Mouse (Mus musculus) right cerebral cortex, adult 2 months (tissue): Measurements from ENCODE around the gene Ugt1a2.

Experiments used
- DNase-seq, 2 experiments: peaks; one replicate each; pipeline ENCODE4 v3.0.0; 2021 to 2022; ENCODE audit warnings: low spot score in 2 of 2

Ugt1a2 gene

DNA sequence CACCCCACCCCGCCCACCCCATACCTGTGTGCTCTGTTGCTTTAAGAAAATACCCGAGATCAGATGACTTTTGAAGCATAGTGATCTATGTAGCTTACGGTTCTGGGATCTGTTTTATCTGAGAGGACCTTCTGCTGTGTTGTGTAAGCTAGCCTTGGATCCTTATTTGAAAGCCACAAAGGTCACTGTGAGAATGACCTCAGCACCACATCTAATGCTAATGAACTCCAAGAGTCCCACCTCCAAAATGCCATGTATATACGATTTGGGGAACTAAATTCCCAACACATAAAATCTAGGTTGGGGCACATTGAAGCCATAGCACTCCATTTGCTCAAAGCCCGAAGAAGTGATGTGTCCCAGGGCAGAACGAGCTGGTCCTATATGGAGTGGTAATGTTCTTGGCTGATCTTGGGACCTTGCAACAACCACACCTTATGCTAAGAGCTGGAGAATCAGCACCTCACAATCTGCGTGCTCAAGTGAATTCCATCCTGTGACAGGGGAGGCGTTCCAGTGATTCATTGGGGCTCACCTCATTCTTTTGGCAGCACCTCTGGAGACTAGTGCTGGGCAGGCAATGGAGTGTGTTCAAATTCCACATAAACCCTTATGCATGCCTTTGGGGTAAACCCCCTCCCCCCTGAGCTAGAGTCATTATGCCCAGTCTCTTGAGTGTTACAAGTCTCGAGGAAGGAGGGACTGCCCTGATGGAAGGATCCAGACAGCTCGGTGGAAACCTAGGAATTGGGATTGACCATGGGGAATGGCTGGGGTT, 56.7 kb downstream of the Ugt1a2 start:
- no peak for DNase-seq

DNA sequence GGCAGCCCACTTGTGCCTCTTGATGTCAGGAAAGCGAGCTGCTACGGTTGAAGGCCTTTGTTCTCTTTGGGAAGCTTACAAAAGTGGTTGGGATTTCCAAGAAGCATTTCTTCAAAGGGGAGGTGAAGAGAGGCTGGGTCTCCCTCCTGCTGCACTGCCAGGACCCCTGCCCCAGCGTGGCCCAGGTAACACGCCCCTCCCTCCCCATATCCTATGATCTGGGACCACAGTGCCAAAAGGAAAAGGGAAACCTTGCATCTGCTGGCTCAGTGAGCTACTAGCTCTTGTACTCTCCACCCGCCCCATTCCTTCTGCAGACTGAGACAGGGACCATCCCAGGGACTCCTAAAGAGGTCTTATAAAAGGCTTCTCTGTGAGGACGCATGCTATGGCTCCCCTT, 57.3 kb downstream of the Ugt1a2 start:
- no peak for DNase-seq

GRCm38 (mm10) chr1:88258361-88258760, 58.0 kb downstream of the Ugt1a2 start:
- DNase-seq, result no peak

GRCm38 (mm10) chr1:88258881-88259642, 58.7 kb downstream of the Ugt1a2 start:
- DNase-seq, result no peak

DNA sequence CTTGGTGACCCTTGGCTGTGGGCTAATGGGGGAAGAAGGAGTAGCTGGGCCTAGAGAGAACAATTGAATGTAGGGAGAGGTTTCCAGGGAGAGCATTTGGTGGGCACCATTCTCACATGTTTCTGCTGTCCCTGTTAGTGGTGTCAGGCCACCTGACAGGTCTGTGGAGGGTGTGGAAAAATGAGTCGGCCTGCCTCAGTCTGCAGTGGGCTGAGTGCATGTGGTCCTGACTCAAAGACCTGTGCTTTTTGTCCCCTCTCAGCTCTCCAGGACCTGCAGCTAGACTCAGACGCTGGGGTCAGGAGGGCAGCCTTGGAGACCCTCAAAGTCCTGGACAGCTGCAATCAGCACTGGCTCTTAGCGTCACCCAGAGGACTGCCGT, 59.2 kb downstream of the Ugt1a2 start:
- DNase-seq, result no peak

GRCm38 (mm10) chr1:88260114-88260513, 59.7 kb downstream of the Ugt1a2 start:
- DNase-seq, result no peak

DNA sequence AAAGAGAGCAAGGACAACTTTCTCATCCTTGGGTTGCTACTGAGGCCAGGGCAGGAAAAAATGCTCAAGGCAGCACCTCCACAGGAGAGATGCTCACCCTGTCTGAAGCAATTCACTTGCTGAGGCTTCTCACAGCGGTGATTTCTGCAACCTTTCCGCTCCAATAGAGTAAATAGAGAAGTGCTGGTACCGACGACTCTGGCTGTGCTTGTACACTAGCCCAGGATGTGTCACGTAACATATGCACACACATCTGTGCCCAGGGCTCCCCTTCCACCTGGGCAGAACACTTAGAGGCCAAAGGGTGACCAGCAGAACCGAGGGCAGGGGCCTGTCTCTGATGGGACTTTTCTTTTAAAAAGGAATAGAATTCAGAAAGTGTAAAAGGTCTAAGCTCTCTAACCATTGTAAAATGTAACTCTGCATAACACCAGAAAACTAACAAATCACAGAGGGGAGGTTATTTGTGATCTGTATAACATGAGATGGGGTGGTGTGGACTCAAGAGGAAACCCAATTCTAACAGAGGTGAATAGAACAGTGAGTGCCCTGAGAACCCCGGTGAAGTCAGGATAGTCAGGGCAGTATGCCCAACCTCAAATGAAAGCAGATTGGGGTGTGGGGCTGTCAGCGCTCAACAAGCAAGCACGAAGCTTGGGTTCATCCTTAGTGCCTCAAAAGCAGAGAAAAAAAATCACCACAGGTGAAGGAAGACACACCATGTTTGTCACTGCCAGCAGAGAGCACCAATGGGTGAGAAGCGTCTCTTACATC, 60.4 kb downstream of the Ugt1a2 start:
- DNase-seq, result no peak

- DNase-seq, result no peak
Measured at GRCm38 (mm10) chr1:88261706-88262105, 61.3 kb downstream of the Ugt1a2 start.

- DNase-seq, result peak in 1 of 2 experiments; percentile 68
Measured at GRCm38 (mm10) chr1:88262255-88262654, 61.9 kb downstream of the Ugt1a2 start.

- DNase-seq, result no peak
Measured at GRCm38 (mm10) chr1:88262961-88263360, 62.6 kb downstream of the Ugt1a2 start.

GRCm38 (mm10) chr1:88263778-88264177, 63.4 kb downstream of the Ugt1a2 start:
- DNase-seq, result no peak

- no peak for DNase-seq
Measured at GRCm38 (mm10) chr1:88264237-88264868, 64.0 kb downstream of the Ugt1a2 start.

DNA sequence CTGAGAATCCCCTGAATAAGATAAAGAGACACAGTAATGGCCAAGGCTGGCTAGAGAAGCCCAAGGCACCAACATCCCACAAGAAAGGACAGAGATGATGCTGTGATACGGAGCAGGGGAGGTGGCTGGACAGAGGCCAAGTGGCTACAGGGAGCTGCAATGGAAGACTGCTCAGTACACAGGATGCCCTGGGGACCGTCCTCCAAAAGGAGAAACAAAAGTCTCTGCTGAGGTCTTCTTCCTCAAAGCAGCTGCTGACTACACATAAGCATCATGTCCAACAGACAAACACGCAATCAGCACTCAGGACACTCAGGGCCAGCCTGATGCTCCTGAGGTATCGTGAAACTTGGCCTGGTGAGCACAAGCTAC, 64.5 kb downstream of the Ugt1a2 start:
- DNase-seq, result no peak

- no peak for DNase-seq
Measured at GRCm38 (mm10) chr1:88266123-88266522, 65.7 kb downstream of the Ugt1a2 start.

- DNase-seq, result no peak
Measured at GRCm38 (mm10) chr1:88267489-88267888, 67.1 kb downstream of the Ugt1a2 start.

DNA sequence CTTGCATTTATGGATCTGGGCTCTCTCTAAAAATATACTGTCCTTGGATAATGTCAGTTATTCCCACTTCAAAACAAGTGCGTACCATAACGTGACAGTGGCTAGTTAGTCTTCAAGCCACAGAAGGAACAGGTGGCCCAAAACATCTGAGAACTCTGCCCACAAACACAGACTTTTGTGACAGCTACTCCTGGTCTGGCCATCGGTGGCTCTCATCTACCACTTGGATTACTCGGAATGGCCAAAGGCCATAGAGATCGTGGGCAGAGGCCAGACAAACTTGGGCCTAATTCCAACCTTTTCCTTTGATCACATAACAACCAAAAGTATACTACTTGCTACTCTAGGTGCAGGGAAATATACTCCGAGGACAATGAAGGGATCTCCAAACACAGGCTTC, 67.7 kb downstream of the Ugt1a2 start:
- DNase-seq, result no peak
